Mouse (Mus musculus): ENCODE measurements around the gene Pex5l.

The Pex5l gene

GRCm38 (mm10) chr3:33142901-33143461, at the start of gene Pex5l:
Gene Pex5l, minus strand, starts transcription at chr3:33143247.
- peak; percentile 90 for DNase-seq

- no peak for DNase-seq
These were observed 22.1 kb upstream of the Pex5l start for GRCm38 (mm10) chr3:33165186-33165585.

DNA sequence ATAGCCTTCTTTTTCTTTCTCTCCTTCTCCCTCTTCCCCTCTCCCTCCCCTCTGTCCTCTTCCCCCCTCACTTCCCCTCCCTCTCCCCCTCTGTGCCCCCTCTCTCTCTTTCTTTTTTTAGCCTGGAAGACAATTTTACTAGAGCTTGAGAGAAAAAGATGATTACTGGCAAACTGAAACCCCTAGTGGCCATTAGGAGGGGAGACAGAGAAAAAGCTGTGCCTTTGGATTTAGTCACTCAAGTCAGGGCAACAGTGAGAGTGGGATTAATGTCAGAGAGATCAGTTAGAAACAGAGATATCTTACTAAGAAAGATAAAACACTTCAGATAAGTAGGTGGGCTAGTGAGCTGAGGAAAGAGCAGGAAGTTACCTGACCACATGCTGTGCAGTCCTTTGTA, 20.8 kb upstream of the Pex5l start:
- DNase-seq = no peak

GRCm38 (mm10) chr3:33143592-33143991, 545 bp upstream of the Pex5l start:
- no peak for DNase-seq

DNA sequence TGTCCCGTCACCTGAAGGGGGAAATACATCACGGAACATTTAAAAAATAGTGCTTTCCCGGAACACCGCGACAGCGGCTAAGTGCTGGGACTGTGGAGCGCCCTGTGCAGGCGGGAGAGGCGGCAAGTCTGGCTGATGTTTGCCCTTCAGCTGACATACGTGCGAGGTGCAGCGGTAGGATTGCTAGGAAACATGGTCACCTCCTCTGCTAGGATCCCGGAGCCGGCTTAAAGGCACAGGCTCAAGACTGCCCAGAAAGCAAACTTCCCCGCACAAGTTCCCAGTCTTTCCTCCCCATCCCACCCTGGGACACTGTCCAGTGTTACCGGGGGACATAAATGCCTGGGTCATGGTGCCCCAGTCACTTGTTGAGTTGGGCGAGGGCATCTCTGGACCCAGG, 649 bp downstream of the Pex5l start:
- no peak for DNase-seq

GRCm38 (mm10) chr3:33129944-33130343, 13.1 kb downstream of the Pex5l start:
- no peak for DNase-seq

- no peak for DNase-seq
These were observed 18.3 kb downstream of the Pex5l start for GRCm38 (mm10) chr3:33124796-33125195.

DNA sequence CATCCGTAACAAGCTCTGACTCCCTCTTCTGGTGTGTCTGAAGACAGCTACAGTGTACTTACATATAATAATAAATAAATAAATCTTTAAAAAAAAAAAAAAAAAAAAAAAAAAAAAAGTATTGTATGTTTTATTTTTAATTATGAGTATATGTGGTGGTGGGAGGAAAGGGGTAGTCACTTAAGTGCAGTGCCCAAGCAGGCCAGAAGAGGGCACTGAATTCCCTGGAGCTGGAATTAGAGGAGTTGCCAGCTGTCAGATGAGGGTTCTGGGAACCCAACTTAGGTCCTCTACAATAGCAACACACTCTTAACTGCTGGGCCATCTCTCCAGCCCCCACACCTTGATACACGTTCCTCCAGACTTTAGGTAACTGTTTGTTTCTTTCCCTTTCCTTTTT, 37.3 kb downstream of the Pex5l start:
- DNase-seq = peak; percentile 57

- peak; percentile 22 for DNase-seq
These were observed 39.5 kb downstream of the Pex5l start for GRCm38 (mm10) chr3:33103501-33103900.

DNA sequence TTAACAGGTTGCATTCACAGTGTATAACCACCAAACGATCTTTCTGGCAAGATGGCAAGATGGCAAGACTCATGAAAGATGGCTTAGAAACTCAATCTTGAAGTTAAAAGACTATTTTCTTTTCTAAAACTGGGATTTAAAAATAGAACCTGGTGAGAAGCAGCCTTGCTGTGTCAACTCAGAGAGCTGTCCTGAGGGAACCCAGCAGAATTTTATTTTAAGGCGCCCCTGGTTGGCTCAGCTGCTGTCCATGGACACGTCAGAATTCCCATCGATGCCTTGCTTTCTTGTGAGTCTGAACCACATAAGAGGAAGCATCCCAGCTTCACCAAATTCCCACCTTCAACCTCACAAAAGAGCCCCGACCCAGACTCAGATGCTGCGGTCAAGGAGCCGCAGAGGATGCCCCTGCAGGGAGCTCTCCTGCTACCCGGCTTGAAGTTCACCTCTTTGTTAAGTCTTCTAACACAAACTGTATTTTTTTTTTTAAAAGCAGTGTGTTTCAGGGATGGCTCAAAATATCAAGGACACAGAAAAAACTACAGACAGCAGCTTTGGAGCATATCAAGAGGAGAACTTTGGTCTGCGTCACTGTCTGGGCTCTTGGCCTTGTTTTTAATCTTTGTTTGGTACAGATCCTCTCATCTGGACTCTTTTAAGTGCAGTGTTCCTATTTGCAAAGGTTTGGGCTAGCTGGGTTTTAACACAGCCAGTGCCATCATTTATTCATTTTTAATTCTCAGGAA, 44.3 kb downstream of the Pex5l start:
- peak; percentile 52 for DNase-seq

- no peak for DNase-seq
These were observed 49.4 kb downstream of the Pex5l start for GRCm38 (mm10) chr3:33093646-33094045.

DNA sequence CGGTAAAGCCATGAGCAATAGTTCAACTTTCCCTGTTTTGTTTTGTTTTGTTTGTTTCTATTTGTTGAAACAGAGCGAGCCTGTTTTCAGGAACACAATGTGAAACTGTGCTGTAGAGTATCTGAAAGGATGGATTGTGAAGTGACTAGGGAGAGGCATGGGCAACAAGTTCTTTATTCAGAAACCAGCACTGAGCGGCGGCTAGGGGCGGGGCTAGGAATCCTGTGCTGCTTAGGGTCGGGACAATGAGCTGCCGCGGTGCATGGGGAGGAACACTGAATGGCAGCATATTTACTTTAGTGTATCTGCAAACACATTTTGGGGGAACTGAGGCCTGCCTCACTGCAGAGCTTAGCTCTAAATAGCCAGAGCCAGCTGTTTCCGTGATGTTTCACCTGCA, 53.0 kb downstream of the Pex5l start:
- no peak for DNase-seq

DNA sequence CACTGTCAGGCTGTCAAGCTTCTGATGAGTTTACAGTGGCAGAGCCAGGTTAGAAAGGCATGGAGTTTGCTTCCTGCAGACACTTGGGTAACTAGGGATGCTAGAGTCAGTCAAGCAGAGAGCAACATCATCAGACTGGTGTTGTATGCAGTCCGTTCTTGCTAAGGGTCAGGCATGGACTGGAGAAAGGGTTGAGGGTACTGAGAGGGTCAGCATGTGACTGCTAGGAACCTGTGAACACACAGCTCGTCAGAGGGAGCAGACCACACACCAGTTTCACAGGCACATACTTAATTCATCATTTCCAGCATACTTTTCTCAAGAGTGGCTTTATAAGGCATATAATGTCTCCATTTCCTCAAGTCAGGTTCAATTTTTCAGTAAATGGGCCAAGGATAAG, 53.6 kb downstream of the Pex5l start:
- DNase-seq = no peak

- peak; percentile 57 for DNase-seq
These were observed 54.8 kb downstream of the Pex5l start for GRCm38 (mm10) chr3:33088276-33088675.

- DNase-seq = peak; percentile 82
These were observed 60.2 kb downstream of the Pex5l start for GRCm38 (mm10) chr3:33082806-33083338.

DNA sequence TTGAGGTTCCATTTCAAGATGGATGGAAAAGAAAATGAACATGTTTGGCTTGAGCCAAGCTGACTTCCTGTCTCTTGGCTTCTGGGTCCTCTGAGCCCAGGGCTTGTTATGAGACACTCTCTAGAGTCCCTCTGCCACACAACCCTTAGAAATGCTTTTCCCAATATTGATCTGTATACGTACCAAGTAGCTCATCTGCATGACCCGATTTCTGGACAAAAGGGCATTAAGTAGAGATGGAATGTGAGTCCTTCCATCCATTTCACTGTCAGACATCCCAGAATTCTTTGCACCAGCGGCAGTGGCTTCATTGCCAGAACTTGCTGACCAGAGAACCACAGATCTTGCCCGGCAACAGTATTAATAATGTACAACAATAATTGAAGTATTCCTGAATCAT, 61.3 kb downstream of the Pex5l start:
- DNase-seq = peak; percentile 15

DNA sequence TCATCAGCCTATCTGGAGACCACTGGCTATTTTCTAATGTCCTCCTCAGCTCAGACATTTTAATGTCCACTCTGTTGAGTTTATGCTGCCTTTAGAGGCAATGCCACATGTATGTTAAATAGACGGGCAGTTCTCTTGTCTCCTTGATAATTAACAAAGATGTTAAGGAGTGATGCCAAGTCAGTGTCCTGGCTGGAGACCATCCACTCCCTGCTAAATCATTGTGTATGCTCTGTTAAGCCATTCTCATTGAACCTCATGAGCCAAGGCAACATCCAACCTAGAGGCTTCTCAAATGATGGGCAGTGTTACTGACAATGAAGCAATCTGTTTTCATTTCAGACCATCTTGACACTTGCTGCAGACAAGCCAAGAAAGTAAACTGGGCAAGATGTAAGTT, 63.4 kb downstream of the Pex5l start:
- no peak for DNase-seq

DNA sequence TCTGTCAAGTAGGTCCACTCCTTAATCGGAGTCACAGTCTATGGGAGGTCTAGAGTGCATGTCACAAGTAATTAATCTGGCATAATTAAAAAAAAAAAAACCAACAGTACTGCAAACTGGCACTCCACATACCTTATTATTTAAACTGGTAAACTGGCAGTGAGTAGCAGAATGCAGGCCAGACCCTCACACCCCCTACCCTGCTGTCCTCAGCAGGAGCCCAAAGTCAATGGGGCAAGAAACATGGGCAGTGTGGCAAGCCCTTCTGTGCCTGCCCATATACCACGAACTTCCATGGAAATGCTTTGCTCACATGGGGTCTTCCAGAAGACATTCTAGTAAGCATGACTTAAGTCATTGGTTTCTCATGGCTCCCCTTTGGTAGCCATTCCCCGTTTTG, 63.9 kb downstream of the Pex5l start:
- peak; percentile 40 for DNase-seq

DNA sequence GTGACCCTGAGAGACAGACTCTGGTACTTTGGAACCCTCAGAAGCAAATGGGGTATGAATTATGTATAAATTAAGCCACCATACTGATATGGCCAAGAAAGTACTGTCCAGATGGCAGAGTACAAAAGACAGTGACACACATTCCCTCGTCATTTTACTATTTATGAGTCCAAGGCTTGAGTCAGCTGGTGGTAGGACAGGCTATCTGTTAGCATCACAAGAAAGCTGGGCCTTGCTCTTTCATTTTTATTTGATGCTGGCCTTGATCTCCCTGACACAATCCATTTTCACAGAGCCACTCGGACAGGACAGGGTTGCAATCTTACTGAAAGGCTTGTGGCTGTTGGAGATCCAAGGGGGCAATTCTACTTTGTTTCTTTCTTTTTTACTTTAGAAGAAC, 67.4 kb downstream of the Pex5l start:
- no peak for DNase-seq

GRCm38 (mm10) chr3:33074266-33074981, 68.6 kb downstream of the Pex5l start:
- DNase-seq = peak; percentile 66

GRCm38 (mm10) chr3:33073905-33074265, 69.2 kb downstream of the Pex5l start:
- no peak for DNase-seq

DNA sequence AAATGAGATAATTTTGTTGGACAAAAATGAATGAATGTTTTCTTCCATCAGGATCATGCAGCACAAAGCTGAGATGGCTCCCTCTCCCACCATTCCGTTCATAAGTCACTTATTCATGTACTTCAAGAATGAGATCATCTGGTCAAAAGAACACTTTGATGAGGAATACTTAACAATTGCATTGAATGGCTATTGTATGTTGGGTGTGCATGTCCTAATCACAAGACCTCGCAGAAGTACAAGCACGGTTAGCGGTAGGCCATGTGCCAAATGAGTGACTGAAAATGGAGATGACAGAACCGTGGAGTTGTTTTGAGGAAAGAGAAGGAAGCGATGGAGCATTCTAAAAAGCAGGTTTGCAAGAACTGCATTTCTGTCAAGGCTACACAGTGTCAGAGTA, 72.3 kb downstream of the Pex5l start:
- no peak for DNase-seq

DNA sequence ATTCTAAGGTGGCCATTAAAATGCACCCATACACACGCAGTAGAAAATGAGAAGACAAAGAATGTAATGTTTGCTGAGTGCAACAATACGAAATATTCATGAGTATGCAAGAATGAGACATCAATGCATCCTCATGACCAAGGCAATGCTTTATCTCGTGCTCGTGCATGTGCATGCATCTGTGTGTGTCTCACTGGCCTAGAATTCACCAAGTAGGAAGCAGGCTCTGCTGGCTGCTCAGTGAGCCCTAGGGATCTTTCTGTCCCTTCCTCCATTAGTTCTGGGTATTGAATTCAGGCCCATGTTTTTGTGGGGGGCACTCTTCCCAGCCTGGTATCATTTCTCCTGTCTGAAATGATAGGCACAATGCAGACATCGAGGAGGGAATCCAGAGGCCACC, 74.9 kb downstream of the Pex5l start:
- no peak for DNase-seq

DNA sequence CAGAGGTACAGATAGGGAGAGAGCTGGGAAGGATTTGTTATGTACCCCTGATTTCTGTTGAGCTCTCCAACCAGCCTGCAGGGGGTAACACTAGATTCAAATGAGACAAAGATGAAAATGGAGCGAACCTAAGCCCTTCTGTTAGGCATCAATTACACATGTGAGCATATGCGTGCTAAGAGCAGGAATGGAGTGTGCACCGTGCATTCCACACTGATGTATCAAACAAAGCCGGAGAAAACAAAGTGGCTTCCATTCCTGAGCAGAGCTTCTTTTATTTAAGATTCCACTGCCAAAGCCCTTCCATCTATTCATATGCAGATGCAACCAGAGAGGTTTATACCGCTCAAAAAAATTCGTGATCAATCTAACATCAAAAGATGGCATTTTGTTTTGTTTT, 79.5 kb downstream of the Pex5l start:
- DNase-seq = peak; percentile 39
